Mouse (Mus musculus) midbrain, embryonic 13.5 days (tissue): ENCODE measurements around the gene Foxr1. TPM values are rescaled to one million over a fixed set of nuclear protein-coding genes. Genes with fewer than 3 reads are reported as not detected.
A peak's percentile ranks its signal among the peaks of the same experiment; 100 is the strongest.

Experiments
- ATAC-seq: fragments of 200-750 bp; cut with Nextera tagmentation; 2 replicates; pipeline ENCODE4 v1.8.0; 2017; ENCODE audit warnings: mild to moderate bottlenecking, moderate TSS enrichment, moderate library complexity
- H3K27ac ChIP-seq: fragments of 300-500 bp; sonication (generic); 2 replicates; pipeline ENCODE4 v1.5.1; 2015; ENCODE audit warnings: inconsistent platforms, mild to moderate bottlenecking, moderate library complexity
- H3K27me3 ChIP-seq: fragments of 300-500 bp; sonication (generic); 2 replicates; pipeline ENCODE4 v1.6.1; 2015; ENCODE audit warnings: mild to moderate bottlenecking, inconsistent platforms
- H3K36me3 ChIP-seq: fragments of 300-500 bp; sonication (generic); 2 replicates; pipeline ENCODE4 v1.6.1; 2015; ENCODE audit warnings: mild to moderate bottlenecking, inconsistent platforms
- H3K4me1 ChIP-seq: fragments of 300-500 bp; sonication (generic); replicated peaks from 2 replicates; pipeline ENCODE4 v1.6.1; 2015; ENCODE audit warnings: inconsistent platforms
- H3K4me2 ChIP-seq: fragments of 300-500 bp; sonication (generic); replicated peaks from 2 replicates; pipeline ENCODE4 v1.6.1; 2015; ENCODE audit warnings: moderate library complexity, mild to moderate bottlenecking, inconsistent platforms
- H3K4me3 ChIP-seq: fragments of 300-500 bp; sonication (generic); replicated peaks from 2 replicates; pipeline ENCODE4 v1.5.1; 2015; ENCODE audit warnings: mild to moderate bottlenecking, inconsistent platforms
- H3K9ac ChIP-seq: fragments of 300-500 bp; sonication (generic); replicated peaks from 2 replicates; pipeline ENCODE4 v1.6.1; 2015; ENCODE audit warnings: mild to moderate bottlenecking, inconsistent platforms
- H3K9me3 ChIP-seq: fragments of 300-500 bp; sonication (generic); 2 replicates; pipeline ENCODE4 v1.6.1; 2016; ENCODE audit warnings: mild to moderate bottlenecking, inconsistent platforms
- WGBS: fragments of 180-500 bp; shearing (Covaris S2); methylation state at CpG from one replicate; pipeline ENCODE4 v1.1.7; 2015; 5-methylcytosine and 5-hydroxymethylcytosine counted together
- polyA plus RNA-seq: library from polyadenylated mRNA; unstranded; fragments of >200 nt; fragmentation: Nextera tagmentation; extraction: Ambion mirVana; gene quantifications from 2 replicates; pipeline ENCODE4 v1.2.1, GENCODE M21; 2015

The Foxr1 gene
- polyA plus RNA-seq, 1 experiment from 2014 or later: not detected

DNA sequence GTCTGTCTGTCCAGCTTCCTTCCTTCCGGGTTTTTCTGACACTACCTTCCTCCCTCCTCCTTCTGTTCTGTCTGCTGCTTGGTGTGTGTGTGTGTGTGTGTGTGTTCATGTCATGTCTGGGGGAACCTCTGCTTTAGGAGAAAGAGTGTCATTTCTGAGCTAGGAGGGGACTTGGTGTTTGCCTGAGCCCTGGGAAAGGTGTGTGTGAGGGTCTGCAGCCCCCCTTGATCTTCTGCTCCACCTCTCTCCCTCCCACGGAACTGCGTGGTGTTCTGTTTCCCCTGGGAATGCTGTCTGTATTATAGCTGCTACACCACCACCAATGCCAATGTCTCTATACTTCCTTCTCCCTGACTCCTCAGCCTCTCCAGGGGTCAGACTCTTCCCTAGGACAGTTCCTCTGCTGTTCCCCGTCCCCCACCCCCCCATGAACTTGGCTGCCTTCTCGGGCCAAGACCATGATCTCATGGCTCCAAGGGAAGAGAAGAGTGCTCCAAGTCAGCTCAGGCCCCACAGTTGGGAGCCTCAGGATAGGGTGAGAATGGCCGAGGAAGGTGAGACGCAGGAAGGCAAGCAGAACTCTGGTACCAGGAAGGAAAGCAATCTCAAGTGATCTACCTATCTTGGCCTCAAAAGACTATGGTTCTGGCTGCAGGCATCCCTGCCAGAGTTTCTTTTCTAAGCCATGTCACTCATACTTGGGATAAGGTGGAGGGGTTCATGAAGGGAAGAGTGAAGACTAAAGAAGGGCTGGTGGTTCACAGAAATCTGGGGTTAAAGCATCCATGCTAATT, 43.6 kb upstream of the Foxr1 start:
- H3K36me3 ChIP-seq: no peaks in the 10 kb centered on the region
- ATAC-seq: no peak
- no peak overlapping the region for H3K27ac ChIP-seq
- H3K4me2 ChIP-seq: peak overlapping the region; percentile 99
- peaks cover 79% of the 10 kb centered on the region for H3K4me1 ChIP-seq
- no peaks in the 10 kb centered on the region for H3K9me3 ChIP-seq
- 36% methylated on average over 7 of the region's 7 CpGs for WGBS
- peak overlapping the region; percentile 98 for H3K4me3 ChIP-seq
- H3K27me3 ChIP-seq: no peaks in the 10 kb centered on the region
- peak overlapping the region; percentile 98 for H3K9ac ChIP-seq

DNA sequence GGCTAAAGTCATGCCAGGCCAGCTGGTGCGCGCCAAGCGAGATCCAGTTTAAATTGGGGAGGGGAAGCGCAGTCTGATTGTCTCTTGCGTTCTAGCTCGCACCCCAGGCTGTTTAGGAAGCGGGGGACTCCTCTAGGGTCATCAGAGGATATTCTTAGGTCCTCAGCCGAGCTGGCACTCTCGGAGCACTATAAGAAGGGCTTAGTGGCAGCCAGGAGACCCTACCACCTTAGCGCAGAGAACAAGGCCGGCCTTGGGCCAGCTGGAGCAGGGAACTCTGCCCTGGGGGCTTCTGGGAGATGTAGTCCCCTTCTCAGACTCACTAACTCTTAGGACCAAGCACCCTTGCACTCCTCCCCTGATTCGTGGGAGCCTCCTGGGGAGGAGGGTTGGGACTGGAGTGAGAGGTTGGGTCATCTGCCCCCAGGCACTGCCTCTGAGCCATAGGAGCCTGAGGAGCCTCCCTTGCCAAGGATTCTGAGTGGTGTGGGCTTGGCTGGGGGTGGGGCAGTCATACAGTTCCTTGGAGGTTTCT, 42.6 kb upstream of the Foxr1 start:
- ATAC-seq: peak; percentile 30
- Histone ChIP-seq H3K9me3 (no peaks in the 10 kb centered on the region), H3K36me3 (no peaks in the 10 kb centered on the region), H3K27me3 (no peaks in the 10 kb centered on the region), H3K27ac (peak overlapping the region; percentile 98), H3K4me2 (peak overlapping the region; percentile 99), H3K4me3 (peak overlapping the region; percentile 98), H3K9ac (peak overlapping the region; percentile 98), H3K4me1 (peaks cover 70% of the 10 kb centered on the region)
- under 1% methylated on average over 12 of the region's 12 CpGs for WGBS

DNA sequence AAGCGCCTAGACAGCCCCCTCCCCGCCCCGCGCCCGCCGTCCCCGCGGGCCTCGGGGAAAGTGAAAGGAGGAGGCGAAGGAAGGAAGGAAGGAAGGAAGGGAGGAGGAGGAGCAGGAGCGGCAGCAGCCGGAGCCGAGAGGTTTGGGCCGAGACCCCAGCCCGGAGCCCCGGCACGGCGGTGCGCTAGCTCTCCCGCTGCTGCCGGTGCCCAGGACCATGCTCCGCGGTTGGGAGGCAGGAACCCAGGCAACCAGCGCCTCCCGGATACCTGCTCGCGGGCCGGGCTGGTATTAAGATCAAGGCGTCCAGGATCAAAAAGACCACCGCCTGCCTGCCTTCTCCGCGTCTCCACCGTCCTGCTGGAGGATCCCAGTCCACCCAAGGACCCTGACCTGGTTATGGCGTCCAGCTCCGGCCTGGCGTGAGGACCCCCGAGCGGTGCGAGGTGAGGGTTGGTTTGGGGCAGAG, 42.1 kb upstream of the Foxr1 start:
- Histone ChIP-seq H3K4me1 (peaks cover 67% of the 10 kb centered on the region), H3K9me3 (no peaks in the 10 kb centered on the region), H3K36me3 (no peaks in the 10 kb centered on the region), H3K27ac (peak overlapping the region; percentile 98), H3K27me3 (no peaks in the 10 kb centered on the region), H3K9ac (peak overlapping the region; percentile 98), H3K4me3 (peak overlapping the region; percentile 98), H3K4me2 (peak overlapping the region; percentile 99)
- peak; percentile 3; the same call in 1 of the 2 replicates for ATAC-seq
- WGBS: under 1% methylated on average over 23 of the region's 39 CpGs

DNA sequence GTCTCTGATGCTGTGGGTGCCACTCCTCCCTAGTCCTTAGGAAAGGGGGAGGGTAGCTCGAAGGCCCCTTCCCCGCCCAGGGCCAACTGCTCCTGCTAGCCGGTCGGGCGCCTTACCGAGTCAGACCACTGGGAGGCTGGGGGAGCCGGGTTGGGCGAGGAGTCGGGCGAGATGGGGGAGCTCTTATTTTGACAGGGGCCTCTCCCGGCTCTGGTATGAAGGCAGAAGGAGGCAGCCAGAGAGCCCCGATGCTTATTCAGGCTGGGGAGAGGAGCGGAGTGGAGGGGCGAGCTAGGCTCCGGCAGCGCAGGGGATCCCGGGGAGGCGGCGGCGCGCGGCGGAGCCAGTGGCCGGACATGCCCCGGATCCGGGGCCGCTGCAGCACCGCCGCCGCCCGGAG, 41.6 kb upstream of the Foxr1 start, which contains the start of gene Bcl9l:
TSS of gene Bcl9l (plus strand) at position 274 of the 400 bp plus-strand sequence.
- Histone ChIP-seq H3K4me1 (peaks cover 67% of the 10 kb centered on the region), H3K4me2 (peak within 1 kb of the TSS; percentile 99), H3K27ac (peak within 1 kb of the TSS; percentile 98), H3K27me3 (no peaks in the 10 kb centered on the region), H3K9me3 (no peaks in the 10 kb centered on the region), H3K9ac (peak within 1 kb of the TSS; percentile 98), H3K36me3 (no peaks in the 10 kb centered on the region), H3K4me3 (peak within 1 kb of the TSS; percentile 98)
- WGBS: under 1% methylated on average over 27 of the region's 31 CpGs
- peak; percentile 75 for ATAC-seq

DNA sequence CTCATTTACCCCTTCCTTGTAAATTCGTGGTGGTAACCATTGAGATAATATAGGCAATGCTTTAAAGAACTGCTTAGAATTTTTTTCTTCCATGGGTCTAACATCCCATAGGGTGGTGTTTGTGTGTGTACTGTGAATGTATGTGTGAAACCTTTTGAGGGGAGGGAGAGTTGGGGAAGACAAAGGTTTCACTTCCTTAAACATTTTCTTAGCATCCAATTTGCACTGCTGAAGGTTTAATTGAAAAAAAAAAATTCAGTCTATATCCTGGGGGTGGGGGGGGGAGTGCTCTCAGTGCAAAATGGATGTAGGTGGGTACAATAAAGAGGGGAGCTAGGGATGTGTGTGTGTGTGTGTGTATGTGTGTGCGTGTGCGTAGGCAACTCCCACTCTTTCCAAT, 41.2 kb upstream of the Foxr1 start:
- H3K36me3 ChIP-seq: no peaks in the 10 kb centered on the region
- no peak for ATAC-seq
- no peaks in the 10 kb centered on the region for H3K9me3 ChIP-seq
- peaks cover 67% of the 10 kb centered on the region for H3K4me1 ChIP-seq
- 8% methylated on average over 3 of the region's 3 CpGs for WGBS
- H3K4me2 ChIP-seq: peak overlapping the region; percentile 99
- peak overlapping the region; percentile 98; the same call in 1 of the 2 replicates for H3K9ac ChIP-seq
- H3K27ac ChIP-seq: peak overlapping the region; percentile 98
- peak overlapping the region; percentile 98 for H3K4me3 ChIP-seq
- H3K27me3 ChIP-seq: no peaks in the 10 kb centered on the region

DNA sequence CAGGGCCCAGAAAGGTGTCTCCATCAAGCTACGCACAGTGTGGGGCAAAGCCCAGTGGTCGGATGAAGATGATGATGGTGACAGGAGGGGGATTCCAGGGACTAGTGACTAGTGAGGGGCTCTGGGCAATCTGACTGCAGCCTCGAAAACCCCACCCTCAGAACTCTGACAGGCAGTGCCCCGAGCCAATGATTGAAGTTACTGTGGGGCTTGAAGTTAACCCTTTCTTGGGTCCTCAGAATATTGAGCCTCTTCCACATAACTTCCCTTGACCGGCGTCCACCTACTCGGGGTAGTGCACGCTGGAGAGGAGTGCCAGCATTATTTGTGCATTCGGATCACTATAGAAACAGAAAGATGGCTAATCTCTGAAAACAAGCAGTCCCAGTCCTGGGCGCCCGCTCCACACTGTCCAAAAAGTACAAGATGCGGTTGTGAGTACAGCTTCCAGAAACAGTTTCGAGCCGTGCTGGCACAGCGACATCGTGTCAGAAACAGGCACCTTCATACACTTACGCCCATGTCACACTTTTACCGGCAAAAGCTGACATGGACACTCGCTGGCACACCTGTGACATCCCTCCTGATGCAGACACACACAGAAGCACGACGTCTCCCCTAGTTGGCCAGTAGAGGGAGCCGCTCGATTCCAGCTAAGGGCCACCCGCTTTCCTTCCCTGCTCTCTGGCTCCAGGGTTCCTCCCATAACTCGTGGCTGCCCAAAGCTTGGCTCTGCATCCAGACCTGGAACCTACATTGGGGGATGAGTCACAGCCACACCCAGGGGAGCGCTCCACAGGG, 38.9 kb upstream of the Foxr1 start:
- WGBS: under 1% methylated on average over 26 of the region's 26 CpGs

DNA sequence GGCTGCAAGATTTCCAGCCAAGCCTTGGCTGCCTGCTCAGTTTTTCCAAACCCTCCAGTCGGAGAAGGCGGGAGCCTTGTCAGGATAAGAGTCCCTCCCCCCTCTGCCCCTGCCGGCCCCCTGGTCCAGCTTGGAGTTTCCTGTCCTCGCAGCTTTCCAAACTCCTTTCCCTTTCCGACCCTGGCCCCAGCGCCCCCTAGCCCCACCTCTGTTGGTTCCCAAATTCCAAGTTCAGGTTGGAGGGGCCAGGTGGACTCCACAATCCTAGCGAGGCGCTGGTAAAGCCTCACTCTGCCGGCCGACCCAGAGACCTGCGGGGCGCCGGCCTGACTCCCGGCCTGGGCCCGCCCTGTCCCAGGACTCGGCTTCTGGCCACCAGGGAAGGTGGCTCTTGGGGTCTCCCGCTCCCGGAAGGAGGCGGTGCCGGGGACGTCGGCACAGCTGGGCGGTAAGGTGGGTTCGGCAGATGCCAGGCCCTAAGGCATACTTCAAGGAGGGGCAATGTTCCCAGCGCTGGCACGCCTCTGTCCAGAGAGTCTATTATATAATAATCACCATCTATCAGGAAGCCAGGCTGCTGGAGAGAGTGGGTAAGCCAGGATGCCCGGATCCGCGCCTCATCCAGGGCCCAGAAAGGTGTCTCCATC, 38.1 kb upstream of the Foxr1 start:
- under 1% methylated on average over 25 of the region's 29 CpGs for WGBS

More for the DNA sequence above, 38.9 kb upstream of the Foxr1 start:
- peaks cover 45% of the 10 kb centered on the region for H3K4me1 ChIP-seq
- H3K36me3 ChIP-seq: no peaks in the 10 kb centered on the region
- ATAC-seq: peak; percentile 53
- peak overlapping the region; percentile 97 for H3K4me2 ChIP-seq
- H3K4me3 ChIP-seq: peak overlapping the region; percentile 86
- no peaks in the 10 kb centered on the region for H3K9me3 ChIP-seq
- peak overlapping the region; percentile 99 for H3K27ac ChIP-seq
- no peaks in the 10 kb centered on the region for H3K27me3 ChIP-seq
- peak overlapping the region; percentile 91 for H3K9ac ChIP-seq

DNA sequence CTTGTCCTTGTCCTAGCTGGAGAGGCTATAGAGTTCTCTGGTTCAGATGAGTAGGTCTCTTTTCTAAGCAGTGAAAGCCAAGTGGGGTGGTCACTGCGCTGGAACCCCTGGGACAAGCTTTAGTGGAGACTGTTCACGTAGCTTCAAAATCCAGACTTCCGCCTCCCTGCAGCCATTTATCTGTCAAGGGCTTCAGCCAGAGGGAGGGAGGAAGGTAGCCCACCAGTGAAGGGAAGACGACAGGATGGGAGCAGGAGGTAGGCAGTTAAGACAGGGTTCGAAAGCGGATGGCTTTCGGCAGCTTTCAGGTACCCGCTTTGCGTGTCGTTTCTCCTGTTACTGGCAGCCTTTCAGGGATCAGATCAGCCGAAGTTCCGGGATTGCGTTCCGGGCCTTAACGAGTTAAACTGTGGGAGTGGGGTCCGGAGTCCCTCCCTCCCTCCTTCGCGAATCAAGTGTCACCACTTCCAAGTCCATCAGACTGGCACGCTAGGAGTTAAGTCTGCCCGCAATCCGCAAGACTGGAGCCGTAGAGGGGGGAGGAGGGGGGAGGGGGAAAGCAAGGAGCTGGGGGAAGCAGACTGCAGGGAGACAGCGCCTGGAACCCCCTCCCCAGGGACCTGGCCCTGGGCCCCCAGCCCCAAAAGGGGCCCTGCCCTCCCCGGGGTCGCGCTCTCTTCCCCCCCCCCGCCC, 37.4 kb upstream of the Foxr1 start:
- H3K4me1 ChIP-seq: peaks cover 31% of the 10 kb centered on the region
- H3K27me3 ChIP-seq: no peaks in the 10 kb centered on the region
- peak overlapping the region; percentile 97 for H3K4me2 ChIP-seq
- WGBS: under 1% methylated on average over 26 of the region's 27 CpGs
- peak overlapping the region; percentile 99 for H3K27ac ChIP-seq
- no peaks in the 10 kb centered on the region for H3K36me3 ChIP-seq
- H3K9ac ChIP-seq: peak overlapping the region; percentile 91
- peak; percentile 56 for ATAC-seq
- no peaks in the 10 kb centered on the region for H3K9me3 ChIP-seq
- H3K4me3 ChIP-seq: peak overlapping the region; percentile 86

More for the DNA sequence above, 38.1 kb upstream of the Foxr1 start:
- peak; percentile 57 for ATAC-seq
- H3K27me3 ChIP-seq: no peaks in the 10 kb centered on the region
- H3K9ac ChIP-seq: peak overlapping the region; percentile 91
- peak overlapping the region; percentile 99 for H3K27ac ChIP-seq
- H3K4me3 ChIP-seq: peak overlapping the region; percentile 86
- H3K4me2 ChIP-seq: peak overlapping the region; percentile 97
- peaks cover 37% of the 10 kb centered on the region for H3K4me1 ChIP-seq
- no peaks in the 10 kb centered on the region for H3K36me3 ChIP-seq
- H3K9me3 ChIP-seq: no peaks in the 10 kb centered on the region

DNA sequence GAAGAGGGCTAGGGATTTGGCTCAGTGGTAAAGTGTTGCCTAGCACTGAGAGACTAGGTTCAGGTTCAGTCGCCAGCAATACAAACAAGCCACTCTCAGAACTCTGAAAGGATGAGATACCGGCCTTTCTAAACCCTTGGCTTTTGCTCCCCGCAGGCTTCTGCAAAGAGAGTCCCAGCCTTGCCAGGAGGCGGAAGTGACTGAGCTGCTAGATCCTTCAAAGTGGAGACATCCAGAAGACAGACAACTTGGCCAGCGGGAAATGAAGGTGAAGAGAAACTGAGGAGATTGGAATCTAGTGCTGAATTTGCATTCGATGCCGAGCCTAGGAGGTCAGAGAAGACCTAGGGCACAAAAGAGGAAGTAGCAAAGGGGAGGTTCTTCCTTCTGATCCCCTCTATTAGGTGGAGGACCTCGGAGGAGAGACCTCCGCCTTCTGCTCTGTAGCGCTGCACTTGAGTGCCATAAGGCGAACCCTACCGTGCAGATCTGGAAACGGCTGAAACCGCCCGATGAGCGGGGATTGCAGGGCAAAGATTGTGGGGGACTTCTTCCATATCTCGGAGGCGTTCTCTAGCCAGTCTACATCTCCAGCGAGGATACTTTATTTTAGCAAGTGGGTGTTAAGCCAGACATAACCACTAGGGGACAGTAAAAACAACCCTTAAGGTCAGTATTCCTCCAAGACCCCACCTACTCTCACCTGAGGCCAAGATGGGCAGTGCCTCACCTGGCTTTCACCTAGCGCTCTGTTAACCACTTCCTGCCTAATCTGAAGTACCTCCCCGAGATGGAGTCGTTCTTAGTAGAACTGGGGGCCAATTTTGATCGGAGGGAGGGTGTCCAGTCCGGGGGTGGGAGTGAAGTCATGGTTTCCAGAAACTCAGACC, 36.6 kb upstream of the Foxr1 start:
- 6% methylated on average over 24 of the region's 24 CpGs for WGBS
- Histone ChIP-seq H3K9ac (peak overlapping the region; percentile 91), H3K4me3 (peak overlapping the region; percentile 86), H3K9me3 (no peaks in the 10 kb centered on the region), H3K36me3 (no peaks in the 10 kb centered on the region), H3K4me1 (peaks cover 31% of the 10 kb centered on the region), H3K27me3 (no peaks in the 10 kb centered on the region), H3K27ac (peak overlapping the region; percentile 99), H3K4me2 (peak overlapping the region; percentile 97)
- ATAC-seq: no peak

DNA sequence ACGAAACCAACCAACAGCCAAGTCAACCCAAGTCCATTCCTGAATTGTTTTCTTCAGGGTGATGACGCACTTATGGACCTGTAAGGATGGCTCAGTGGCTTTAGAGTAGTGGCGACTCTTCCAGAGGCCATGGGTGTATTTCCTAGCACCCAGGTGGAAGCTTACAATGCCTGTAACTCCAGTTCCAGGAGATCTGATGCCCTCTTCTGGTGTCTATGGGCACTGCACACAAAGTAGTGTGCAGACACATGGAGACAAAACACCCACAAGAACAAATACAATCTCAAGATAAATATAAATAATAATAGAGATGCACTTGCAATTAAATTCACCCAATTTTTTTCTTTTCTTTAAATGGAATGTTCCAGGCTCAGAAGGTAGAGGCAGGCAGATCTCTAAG, 35.0 kb upstream of the Foxr1 start:
- Histone ChIP-seq H3K36me3 (no peaks in the 10 kb centered on the region), H3K4me2 (no peak overlapping the region), H3K4me1 (peaks cover 21% of the 10 kb centered on the region), H3K4me3 (no peak overlapping the region), H3K9ac (no peak overlapping the region), H3K27me3 (no peaks in the 10 kb centered on the region), H3K9me3 (no peaks in the 10 kb centered on the region), H3K27ac (no peak overlapping the region)
- ATAC-seq: no peak
- 98% methylated on average over 3 of the region's 3 CpGs for WGBS
